In genomic region chr1:152821746-152822145, GRCm38 (mm10) we compare ENCODE assay signal across 12 mouse cellular contexts.
"Had no signal": no experiment of that assay in that cellular context is flagged by ENCODE, and none has a peak within 500 bp of the region (broad histone marks: within the 10 kb centered on the region; RNA-seq: fewer than 3 reads in every experiment).

No protein-coding gene starts in this region.

- DNase-seq: kidney, adult 8-10 months; kidney, postnatal 10 days; kidney, postnatal 4 days; left cerebral cortex, postnatal 4 days; liver, postnatal 0 days; lung, embryonic 14.5 days; retina, postnatal 1 day; right cerebral cortex, postnatal 25 days; thymus, adult 2 months; thymus, postnatal 14 days had no signal

- ATAC-seq: liver, postnatal 0 days; lung, postnatal 0 days; midbrain, embryonic 15.5 days had no signal
